Mouse (Mus musculus): Measurements from ENCODE around the gene Adar.

DNA sequence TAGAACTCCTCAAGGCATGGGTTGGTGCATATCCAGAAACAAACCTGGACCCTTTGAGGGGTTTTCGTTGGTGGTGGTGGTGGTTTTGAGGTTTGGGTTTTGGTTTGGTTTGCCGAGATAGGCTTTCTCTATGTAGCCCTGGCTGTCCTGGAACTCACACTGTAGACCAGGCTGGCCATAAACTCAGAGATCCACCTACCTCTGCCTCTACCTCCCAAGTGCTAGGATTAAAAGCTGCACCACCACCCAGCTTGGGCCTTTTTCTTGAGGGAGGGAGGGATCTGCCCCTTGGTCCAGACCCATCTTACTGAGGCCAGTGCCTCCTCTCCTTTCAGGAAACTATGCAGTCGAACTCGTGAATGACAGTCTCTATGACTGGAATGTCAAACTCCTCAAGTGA lies 65.3 kb downstream of the Adar start:
- TF ChIP-seq CTCF (IDR thresholded peaks at IDR 0.05) = no peak
- TF ChIP-seq EP300 (IDR thresholded peaks at IDR 0.05) = no peak

Measured in lung, postnatal 0 days (tissue).